Mouse (Mus musculus) embryonic stem cell, embryonic (primary cell): ENCODE measurements around the gene Ankrd24.

Experiments
- CTCF ChIA-PET, 4 experiments: fragments of 300-600 bp in 2 of 4; fragments of 350-600 bp in 2 of 4; sonication (Branson Sonifier 250); formaldehyde crosslinking; loops; one replicate each; lab custom pipeline; 2022; ENCODE audit warnings: inconsistent platforms in 2 of 4; lab: Charles Lee
- POLR2A ChIA-PET, 4 experiments: fragments of 300-600 bp in 2 of 4; fragments of 350-600 bp in 2 of 4; sonication (Branson Sonifier 250); formaldehyde crosslinking; loops; one replicate each; lab custom pipeline; 2022; ENCODE audit warnings: antibody characterized with exemption in 4 of 4, inconsistent platforms in 1 of 4; lab: Charles Lee

Gene Ankrd24

GRCm38 (mm10) chr10:81600738-81601203 lies 27.6 kb upstream of the Ankrd24 start, which contains the start of gene Tle6:
Gene Tle6 (minus strand): TSS chr10:81601073.
- CTCF ChIA-PET = interaction anchor here (1.0 to 2.3 kb wide), 10 partner anchors 30 to 116 kb away, joined by 3 to 9 read pairs (median 4); no protein-coding TSS in a partner anchor
- POLR2A ChIA-PET = interaction anchor here (0.6 to 2.6 kb wide), 22 partner anchors 9 to 1889 kb away, joined by 3 to 16 read pairs (median 3); partner anchors contain the start of genes Gna11 (in 1 of the 4) and Zfp873 (in 1 of the 4)

DNA sequence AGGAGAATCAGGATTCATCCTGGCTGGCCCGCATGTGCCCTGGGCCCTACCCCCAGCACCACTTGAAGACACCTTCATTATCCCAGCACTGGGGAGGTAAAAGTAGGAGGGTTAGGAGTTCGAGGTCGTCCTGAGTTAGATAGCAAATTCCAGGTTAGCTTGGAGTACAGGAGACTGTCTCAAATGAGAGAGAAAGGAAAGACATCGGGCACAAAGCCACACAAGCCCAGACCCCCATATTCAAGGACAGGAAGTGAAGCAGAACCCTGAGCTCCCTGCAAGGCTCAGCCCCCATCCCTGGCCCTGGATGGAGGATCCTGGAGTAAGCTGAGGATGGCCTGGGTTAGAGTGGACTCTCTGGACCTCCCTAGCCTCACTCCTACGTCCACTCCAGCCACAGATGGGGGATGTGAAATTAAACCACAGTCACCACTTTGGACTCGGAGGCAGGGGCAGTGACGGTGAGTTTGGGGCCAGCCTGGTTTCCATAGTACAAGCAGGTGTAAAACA lies 26.9 kb upstream of the Ankrd24 start:
- CTCF ChIA-PET = interaction anchor here (1.0 to 2.3 kb wide), 10 partner anchors 30 to 116 kb away, joined by 3 to 9 read pairs (median 4); no protein-coding TSS in a partner anchor
- POLR2A ChIA-PET = interaction anchor here (0.6 to 2.6 kb wide), 23 partner anchors 10 to 1889 kb away, joined by 3 to 16 read pairs (median 3); partner anchors contain the start of genes Gna11 (in 1 of the 4) and Zfp873 (in 1 of the 4)

GRCm38 (mm10) chr10:81602741-81603151 lies 25.6 kb upstream of the Ankrd24 start:
- POLR2A ChIA-PET = interaction anchor here (0.5 to 2.6 kb wide), 18 partner anchors 9 to 1940 kb away, joined by 3 to 12 read pairs (median 4); no protein-coding TSS in a partner anchor
- CTCF ChIA-PET = interaction anchor here (0.6 to 4.9 kb wide), 42 partner anchors 9 to 1395 kb away, joined by 3 to 97 read pairs (median 4); partner anchors contain the start of genes Fzr1 (in 1 of the 4), Ncln (in 1 of the 4), Sirt6 (in 1 of the 4) and Tjp3 (in 1 of the 4)

GRCm38 (mm10) chr10:81604019-81604967 lies 24.0 kb upstream of the Ankrd24 start:
- ChIA-PET CTCF (interaction anchor here (0.5 to 4.9 kb wide), 43 partner anchors 8 to 1756 kb away, joined by 3 to 97 read pairs (median 4); partner anchors contain the start of genes Tle2 (in 2 of the 4), D10Wsu102e (in 1 of the 4), Ncln (in 1 of the 4) and Timm13 (in 1 of the 4)), POLR2A (interaction anchor here in 2 of 4 experiments (0.6 to 2.6 kb wide), 24 partner anchors 10 to 1933 kb away, joined by 3 to 12 read pairs (median 4); partner anchors contain the start of gene Sirt6 (in 1 of the 2))

- CTCF ChIA-PET = interaction anchor here (0.5 to 4.9 kb wide), 40 partner anchors 9 to 1755 kb away, joined by 3 to 97 read pairs (median 4); partner anchors contain the start of genes Tle2 (in 2 of the 4), D10Wsu102e (in 1 of the 4) and Timm13 (in 1 of the 4)
- POLR2A ChIA-PET = interaction anchor here in 3 of 4 experiments (0.7 to 2.6 kb wide), 24 partner anchors 10 to 1254 kb away, joined by 3 to 12 read pairs (median 4); partner anchors contain the start of genes Aes (in 1 of the 3) and Sirt6 (in 1 of the 3)
These were observed 23.2 kb upstream of the Ankrd24 start for GRCm38 (mm10) chr10:81604968-81605665.

- ChIA-PET CTCF (interaction anchor here in 3 of 4 experiments (0.8 to 4.9 kb wide), 17 partner anchors 12 to 1754 kb away, joined by 3 to 97 read pairs (median 4); partner anchors contain the start of genes Tle2 (in 2 of the 3), D10Wsu102e (in 1 of the 3) and Timm13 (in 1 of the 3)), POLR2A (interaction anchor here in 3 of 4 experiments (0.7 to 2.5 kb wide), 15 partner anchors 9 to 97 kb away, joined by 3 to 8 read pairs (median 4); partner anchors contain the start of genes Aes (in 1 of the 3) and Sirt6 (in 1 of the 3))
These were observed 22.7 kb upstream of the Ankrd24 start for GRCm38 (mm10) chr10:81605666-81605973.

DNA sequence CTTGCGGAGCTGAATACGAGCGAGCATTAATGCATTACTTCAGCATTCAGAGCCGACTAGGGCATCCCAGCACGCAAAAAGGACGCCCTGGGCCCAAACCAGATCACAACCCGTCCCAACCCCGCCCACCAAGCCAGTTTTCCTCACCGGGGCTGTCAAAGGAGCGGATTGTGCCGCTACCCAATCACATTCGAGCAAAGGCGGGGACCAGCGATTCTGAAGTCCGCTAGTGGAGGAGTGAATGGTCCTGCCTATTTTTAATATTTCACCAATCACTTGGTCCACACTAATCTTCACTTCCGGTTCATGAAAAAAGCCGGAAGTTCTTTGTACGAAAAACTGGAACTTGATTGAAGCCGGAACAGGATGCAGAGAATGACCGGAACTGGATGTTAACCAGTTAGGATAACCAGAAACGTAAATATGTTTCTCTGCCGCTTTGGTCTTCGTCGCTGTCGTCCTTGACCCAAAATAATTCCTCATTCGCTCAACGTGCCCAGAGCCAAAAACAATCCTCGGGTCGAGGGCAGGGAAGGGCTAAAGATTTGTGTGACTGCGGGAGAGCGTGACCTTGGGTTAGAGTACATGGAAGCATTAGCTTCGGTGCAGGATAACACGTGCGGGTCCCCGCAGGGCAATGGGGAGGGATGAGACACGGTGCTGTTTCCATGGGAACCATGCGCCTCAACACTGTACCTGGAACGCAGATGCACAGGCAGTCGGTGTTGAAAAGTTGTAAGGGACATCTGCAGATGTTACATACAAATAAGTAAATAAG lies 22.2 kb upstream of the Ankrd24 start, which contains the start of gene BC025920:
TSS of gene BC025920 (plus strand) at position 297 of the 778 bp plus-strand sequence.
- POLR2A ChIA-PET = interaction anchor here in 3 of 4 experiments (0.7 to 2.5 kb wide), 13 partner anchors 9 to 98 kb away, joined by 3 to 7 read pairs (median 4); partner anchors contain the start of gene Aes (in 1 of the 3)
- CTCF ChIA-PET = interaction anchor here in 2 of 4 experiments (0.8 to 4.9 kb wide), 8 partner anchors 12 to 1754 kb away, joined by 3 to 97 read pairs (median 6); partner anchors contain the start of genes D10Wsu102e (in 1 of the 2) and Tle2 (in 1 of the 2)

GRCm38 (mm10) chr10:81608308-81608707 lies 20.0 kb upstream of the Ankrd24 start:
- POLR2A ChIA-PET = interaction anchor here in 1 of 4 experiments (1.9 kb wide), 1 partner anchor 15 kb away, joined by 4 read pairs; no protein-coding TSS in a partner anchor

DNA sequence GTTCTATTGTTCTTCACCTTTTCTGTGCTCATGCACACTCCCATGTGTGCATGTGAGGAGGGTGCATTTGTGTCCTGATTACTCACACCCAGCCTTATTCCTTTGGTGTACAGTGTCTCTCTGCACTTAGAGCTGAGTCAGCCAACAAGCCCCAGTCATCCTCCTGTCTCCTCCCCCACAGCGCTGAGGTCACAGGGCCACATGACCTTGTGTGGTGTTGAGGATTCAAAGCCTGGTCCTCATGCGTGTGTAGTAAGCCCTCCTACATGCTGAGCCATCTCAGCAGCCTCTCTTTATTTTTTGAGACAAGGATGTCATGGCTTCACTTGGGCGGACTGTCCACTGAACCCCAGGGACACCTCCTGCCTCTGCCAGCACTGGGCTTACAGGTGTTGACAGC lies 15.6 kb upstream of the Ankrd24 start:
- ChIA-PET CTCF (interaction anchor here in 1 of 4 experiments (0.5 to 1.1 kb wide), 3 partner anchors 48 to 324 kb away, joined by 3 to 4 read pairs (median 3); no protein-coding TSS in a partner anchor), POLR2A (interaction anchor here in 3 of 4 experiments (0.6 to 1.6 kb wide), 6 partner anchors 10 to 48 kb away, joined by 3 to 7 read pairs (median 3); no protein-coding TSS in a partner anchor)

More at GRCm38 (mm10) chr10:81608308-81608707, 20.0 kb upstream of the Ankrd24 start:
- CTCF ChIA-PET = no interaction called here

GRCm38 (mm10) chr10:81615486-81615885 lies 12.9 kb upstream of the Ankrd24 start:
- ChIA-PET POLR2A (interaction anchor here in 3 of 4 experiments (0.7 to 4.9 kb wide), 12 partner anchors 9 to 50 kb away, joined by 3 to 47 read pairs (median 4); partner anchors contain the start of genes BC025920 (in 2 of the 3), Sirt6 (in 2 of the 3) and Ankrd24 (in 1 of the 3)), CTCF (interaction anchor here in 3 of 4 experiments (0.9 to 1.7 kb wide), 4 partner anchors 11 to 71 kb away, joined by 3 to 4 read pairs (median 3); partner anchors contain the start of gene Gna11 (in 1 of the 3))

DNA sequence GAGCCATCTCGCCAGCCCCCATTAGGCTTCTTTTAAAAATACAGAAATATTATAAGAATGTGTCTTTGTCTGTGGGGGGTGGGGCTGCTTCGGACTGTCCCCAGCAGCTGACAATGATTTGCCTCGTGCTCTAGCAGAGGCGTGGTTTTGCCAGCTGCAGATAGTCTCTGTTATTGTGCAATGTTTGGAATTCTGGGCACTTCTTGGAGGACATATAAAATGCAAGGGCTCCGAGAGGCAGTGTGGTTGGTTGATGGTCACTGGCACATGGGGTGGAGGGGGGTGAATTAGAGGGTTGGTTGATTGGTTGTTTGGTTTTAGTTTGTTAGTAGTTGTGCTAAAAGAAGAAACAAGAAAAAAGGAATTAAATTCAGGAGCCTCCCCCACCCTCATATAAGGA lies 8.4 kb upstream of the Ankrd24 start:
- POLR2A ChIA-PET = interaction anchor here in 2 of 4 experiments (1.2 to 1.6 kb wide), 2 partner anchors 14 to 23 kb away, joined by 6 read pairs; no protein-coding TSS in a partner anchor
- CTCF ChIA-PET = interaction anchor here in 1 of 4 experiments (1.0 to 1.7 kb wide), 2 partner anchors 18 to 69 kb away, joined by 3 to 4 read pairs; no protein-coding TSS in a partner anchor

GRCm38 (mm10) chr10:81620786-81621185 lies 7.6 kb upstream of the Ankrd24 start:
- CTCF ChIA-PET = interaction anchor here in 1 of 4 experiments (1.0 to 1.7 kb wide), 2 partner anchors 17 to 70 kb away, joined by 3 to 4 read pairs; no protein-coding TSS in a partner anchor
- POLR2A ChIA-PET = interaction anchor here in 2 of 4 experiments (0.6 to 1.6 kb wide), 5 partner anchors 13 to 137 kb away, joined by 3 to 6 read pairs (median 4); no protein-coding TSS in a partner anchor

GRCm38 (mm10) chr10:81623441-81623840 lies 4.9 kb upstream of the Ankrd24 start:
- CTCF ChIA-PET = interaction anchor here in 2 of 4 experiments (0.6 to 0.9 kb wide), 3 partner anchors 19 to 70 kb away, joined by 3 to 4 read pairs (median 3); no protein-coding TSS in a partner anchor
- POLR2A ChIA-PET = interaction anchor here in 2 of 4 experiments (0.8 to 2.1 kb wide), 15 partner anchors 8 to 505 kb away, joined by 3 to 9 read pairs (median 4); partner anchors contain the start of gene Ncln (in 1 of the 2)

GRCm38 (mm10) chr10:81626101-81626993 lies 2.0 kb upstream of the Ankrd24 start:
- ChIA-PET POLR2A (interaction anchor here (0.5 to 6.4 kb wide), 37 partner anchors 9 to 997 kb away, joined by 3 to 54 read pairs (median 4); partner anchors contain the start of genes 1190007I07Rik (in 1 of the 4), BC025920 (in 1 of the 4), Gm10778 (in 1 of the 4) and Ncln (in 1 of the 4)), CTCF (interaction anchor here in 3 of 4 experiments (0.6 to 3.7 kb wide), 8 partner anchors 21 to 1664 kb away, joined by 3 to 15 read pairs (median 4); partner anchors contain the start of gene Fzr1 (in 1 of the 3))
